Mouse (Mus musculus) liver, embryonic 14.5 days (tissue): ENCODE data around the gene Asxl1.

Experiments
- CTCF ChIP-seq: IDR thresholded peaks from 2 replicates; pipeline ENCODE4 v1.5.1; 2016; ENCODE audit warnings: antibody characterized with exemption, low read depth, control low read depth
- EP300 ChIP-seq: IDR thresholded peaks from 2 replicates; pipeline ENCODE4 v1.6.1; 2016; ENCODE audit warnings: antibody characterized with exemption, low read depth

DNA sequence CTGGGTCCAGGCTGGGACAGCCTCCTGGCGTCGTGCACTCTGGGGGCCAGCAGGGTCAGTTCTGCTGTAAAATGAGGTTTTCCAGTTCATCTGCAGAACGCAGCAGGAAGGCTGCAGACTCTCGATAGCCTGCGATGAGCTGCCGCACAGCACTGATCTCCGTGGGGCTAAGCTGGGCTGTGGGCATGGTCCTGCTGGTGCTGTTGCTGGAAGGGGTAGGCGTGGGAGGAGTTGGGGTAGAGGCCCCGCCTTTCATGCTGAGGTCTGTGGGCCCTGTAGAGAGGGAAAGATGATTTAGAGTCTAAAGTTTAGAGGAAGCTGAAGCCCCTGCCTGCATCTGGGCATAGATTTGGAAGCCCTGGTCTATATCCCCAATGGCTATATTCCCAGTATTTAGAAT is 65.9 kb downstream of the Asxl1 start:
- TF ChIP-seq CTCF (no peak), EP300 (no peak)
